Mouse (Mus musculus) neural tube, embryonic 13.5 days (tissue): ENCODE measurements around the gene D7Ertd443e. TPM values are rescaled to one million over a fixed set of nuclear protein-coding genes. Genes with fewer than 3 reads are reported as not detected.

Experiments
- ATAC-seq: fragments of 200-750 bp; cut with Nextera tagmentation; 2 replicates; pipeline ENCODE4 v1.8.0; 2017; ENCODE audit warnings: low read depth, mild to moderate bottlenecking, moderate TSS enrichment, moderate library complexity
- H3K27ac ChIP-seq: fragments of 300-500 bp; sonication (generic); replicated peaks from 2 replicates; pipeline ENCODE4 v1.5.1; 2015; ENCODE audit warnings: moderate library complexity, mild to moderate bottlenecking, inconsistent platforms
- H3K27me3 ChIP-seq: fragments of 300-500 bp; sonication (generic); 2 replicates; pipeline ENCODE4 v1.6.1; 2015; ENCODE audit warnings: mild to moderate bottlenecking, inconsistent platforms
- H3K36me3 ChIP-seq: fragments of 300-500 bp; sonication (generic); 2 replicates; pipeline ENCODE4 v1.6.1; 2015; ENCODE audit warnings: mild to moderate bottlenecking, inconsistent platforms
- H3K4me1 ChIP-seq: fragments of 300-500 bp; sonication (generic); replicated peaks from 2 replicates; pipeline ENCODE4 v1.6.1; 2015; ENCODE audit warnings: inconsistent platforms
- H3K4me2 ChIP-seq: fragments of 300-500 bp; sonication (generic); 2 replicates; pipeline ENCODE4 v1.6.1; 2015; ENCODE audit warnings: inconsistent platforms, mild to moderate bottlenecking, moderate library complexity
- H3K4me3 ChIP-seq: fragments of 300-500 bp; sonication (generic); 2 replicates; pipeline ENCODE4 v1.5.1; 2015; ENCODE audit warnings: mild to moderate bottlenecking, inconsistent platforms
- H3K9ac ChIP-seq: fragments of 300-500 bp; sonication (generic); 2 replicates; pipeline ENCODE4 v1.6.1; 2015; ENCODE audit warnings: moderate library complexity, mild to moderate bottlenecking, inconsistent platforms
- H3K9me3 ChIP-seq: fragments of 300-500 bp; sonication (generic); 2 replicates; pipeline ENCODE4 v1.6.1; 2016; ENCODE audit warnings: inconsistent platforms
- WGBS: fragments of 180-500 bp; shearing (Covaris S2); methylation state at CpG from one replicate; pipeline ENCODE4 v1.1.7; 2015; 5-methylcytosine and 5-hydroxymethylcytosine counted together
- polyA plus RNA-seq: library from polyadenylated mRNA; unstranded; fragments of >200 nt; fragmentation: Nextera tagmentation; extraction: Ambion mirVana; gene quantifications from 2 replicates; pipeline ENCODE4 v1.2.1, GENCODE M21; 2015

D7Ertd443e gene
- polyA plus RNA-seq, 1 experiment from 2014 or later, result 0.20 TPM

- peaks cover 13% of the 10 kb centered on the region for H3K27me3 ChIP-seq
- no peak for ATAC-seq
- no peak overlapping the region for H3K9ac ChIP-seq
- no peak overlapping the region for H3K4me3 ChIP-seq
- no peaks in the 10 kb centered on the region for H3K36me3 ChIP-seq
- 86% methylated on average over 5 of the region's 5 CpGs for WGBS
- H3K9me3 ChIP-seq, result no peaks in the 10 kb centered on the region
- no peak overlapping the region for H3K4me2 ChIP-seq
- H3K4me1 ChIP-seq, result peaks cover 3% of the 10 kb centered on the region
- H3K27ac ChIP-seq, result no peak overlapping the region
Measured at GRCm38 (mm10) chr7:134272956-134273355, 112.5 kb downstream of the D7Ertd443e start.

DNA sequence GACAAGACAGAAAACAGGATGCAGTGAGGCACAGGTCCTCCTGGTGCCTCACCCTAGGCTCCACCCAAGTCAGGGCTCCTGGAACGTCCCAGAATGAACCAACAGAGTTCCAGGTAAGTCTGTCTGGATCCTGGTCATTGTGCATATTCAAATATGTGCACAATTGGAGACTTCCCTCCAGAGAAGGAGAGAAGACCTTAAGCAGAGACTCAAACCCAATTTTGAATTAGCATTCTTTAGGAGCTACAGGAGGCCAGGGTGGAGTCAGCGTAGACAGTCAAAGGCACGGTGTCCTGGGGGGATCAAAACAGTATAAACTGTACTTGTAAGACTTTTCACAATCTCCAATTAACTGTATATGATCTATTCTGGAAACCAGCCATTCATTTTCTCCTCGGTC is 113.0 kb downstream of the D7Ertd443e start:
- peaks cover 3% of the 10 kb centered on the region for H3K4me1 ChIP-seq
- H3K36me3 ChIP-seq, result no peaks in the 10 kb centered on the region
- no peak overlapping the region for H3K4me2 ChIP-seq
- 83% methylated on average over 4 of the region's 4 CpGs for WGBS
- no peak overlapping the region for H3K9ac ChIP-seq
- H3K4me3 ChIP-seq, result no peak overlapping the region
- no peak overlapping the region for H3K27ac ChIP-seq
- no peak for ATAC-seq
- H3K27me3 ChIP-seq, result peaks cover 19% of the 10 kb centered on the region
- H3K9me3 ChIP-seq, result no peaks in the 10 kb centered on the region

DNA sequence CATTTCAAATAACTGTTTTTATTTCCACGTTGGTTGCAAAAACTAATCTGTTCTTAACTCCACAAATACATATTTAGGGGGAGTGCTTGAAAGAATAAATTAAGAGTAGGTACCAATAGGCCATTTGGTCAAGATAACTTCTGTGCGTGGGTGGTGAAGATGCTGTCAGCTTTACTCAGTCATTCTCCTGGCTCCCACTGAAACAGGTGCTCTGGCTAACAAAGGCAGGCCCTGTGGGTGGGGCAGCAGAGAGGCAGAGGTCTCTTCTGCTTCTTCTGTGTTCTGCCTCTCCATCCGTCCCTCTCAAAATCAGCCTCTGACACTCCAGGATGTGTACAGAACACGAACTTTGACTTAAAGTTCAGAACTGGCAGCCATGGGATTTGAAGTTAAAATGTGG is 119.7 kb downstream of the D7Ertd443e start:
- WGBS, result 83% methylated on average over 4 of the region's 4 CpGs
- H3K9ac ChIP-seq, result no peak overlapping the region
- no peak overlapping the region for H3K4me3 ChIP-seq
- no peaks in the 10 kb centered on the region for H3K9me3 ChIP-seq
- no peak overlapping the region for H3K4me2 ChIP-seq
- peaks cover 11% of the 10 kb centered on the region for H3K4me1 ChIP-seq
- no peaks in the 10 kb centered on the region for H3K36me3 ChIP-seq
- H3K27me3 ChIP-seq, result peaks cover 27% of the 10 kb centered on the region
- no peak for ATAC-seq
- no peak overlapping the region for H3K27ac ChIP-seq

GRCm38 (mm10) chr7:134263146-134263906 is 122.1 kb downstream of the D7Ertd443e start:
- WGBS, result 39% methylated on average over 4 of the region's 4 CpGs
- 0 out of 2 replicates have a peak, but pooled peaks have one; percentile 47 for ATAC-seq
- no peak overlapping the region for H3K27ac ChIP-seq

GRCm38 (mm10) chr7:134261003-134261701 is 124.3 kb downstream of the D7Ertd443e start:
- no peak overlapping the region for H3K9ac ChIP-seq
- H3K4me1 ChIP-seq, result 0 out of 2 replicates have a peak, but pooled peaks cover 8% of the 10 kb centered on the region
- H3K36me3 ChIP-seq, result no peaks in the 10 kb centered on the region
- H3K4me2 ChIP-seq, result no peak overlapping the region
- H3K4me3 ChIP-seq, result no peak overlapping the region
- H3K27me3 ChIP-seq, result peaks cover 4% of the 10 kb centered on the region; the same call in 1 of the 2 replicates
- no peak overlapping the region for H3K27ac ChIP-seq
- 61% methylated on average over 4 of the region's 4 CpGs for WGBS
- no peak for ATAC-seq
- H3K9me3 ChIP-seq, result no peaks in the 10 kb centered on the region

More at GRCm38 (mm10) chr7:134263146-134263906, 122.1 kb downstream of the D7Ertd443e start:
- Histone ChIP-seq H3K27me3 (peaks cover 21% of the 10 kb centered on the region), H3K4me2 (no peak overlapping the region), H3K4me3 (no peak overlapping the region), H3K4me1 (0 out of 2 replicates have a peak, but pooled peaks cover 8% of the 10 kb centered on the region), H3K9ac (no peak overlapping the region), H3K9me3 (no peaks in the 10 kb centered on the region), H3K36me3 (no peaks in the 10 kb centered on the region)

DNA sequence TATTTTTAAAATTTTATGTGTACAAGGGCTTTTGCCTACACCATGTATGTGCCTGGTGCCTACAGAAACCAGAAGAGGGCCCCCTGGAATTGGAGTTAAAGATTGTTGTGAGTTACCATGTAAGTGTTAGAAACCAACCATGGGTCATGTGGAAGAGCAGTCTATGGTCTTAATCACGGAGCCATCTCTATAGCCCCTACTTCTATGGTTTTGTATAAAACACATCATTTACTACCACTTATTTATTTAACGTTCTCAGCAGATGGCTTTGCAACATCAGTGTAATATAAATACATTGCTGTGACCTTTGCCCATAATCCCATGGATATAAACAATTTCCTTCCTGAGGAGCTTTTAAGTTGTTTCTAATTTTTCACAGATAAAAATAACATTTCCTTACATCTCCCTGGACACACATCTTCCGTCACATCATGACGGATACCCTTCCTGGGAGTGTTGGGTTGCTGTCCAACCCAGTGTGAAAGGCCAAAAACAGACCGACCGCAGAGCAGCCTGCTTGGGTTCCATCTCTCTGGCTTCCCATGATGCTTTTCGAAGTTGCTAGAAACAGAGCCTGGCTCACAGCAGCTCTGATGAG is 135.1 kb downstream of the D7Ertd443e start:
- ATAC-seq, result no peak
- 86% methylated on average over 7 of the region's 7 CpGs for WGBS
- H3K27me3 ChIP-seq, result no peaks in the 10 kb centered on the region
- H3K36me3 ChIP-seq, result no peaks in the 10 kb centered on the region
- no peak overlapping the region for H3K9ac ChIP-seq
- no peak overlapping the region for H3K27ac ChIP-seq
- H3K9me3 ChIP-seq, result no peaks in the 10 kb centered on the region
- H3K4me2 ChIP-seq, result no peak overlapping the region
- H3K4me1 ChIP-seq, result no peaks in the 10 kb centered on the region
- H3K4me3 ChIP-seq, result no peak overlapping the region

- Histone ChIP-seq H3K36me3 (no peaks in the 10 kb centered on the region), H3K27me3 (no peaks in the 10 kb centered on the region), H3K27ac (no peak overlapping the region), H3K9me3 (no peaks in the 10 kb centered on the region), H3K9ac (no peak overlapping the region), H3K4me1 (no peaks in the 10 kb centered on the region), H3K4me2 (no peak overlapping the region), H3K4me3 (no peak overlapping the region)
- ATAC-seq, result no peak
- 95% methylated on average over 2 of the region's 2 CpGs for WGBS
Measured at GRCm38 (mm10) chr7:134248041-134248440, 137.4 kb downstream of the D7Ertd443e start.

GRCm38 (mm10) chr7:134246624-134247023 is 138.8 kb downstream of the D7Ertd443e start:
- no peak overlapping the region for H3K27ac ChIP-seq
- H3K4me3 ChIP-seq, result no peak overlapping the region
- no peak for ATAC-seq
- H3K27me3 ChIP-seq, result no peaks in the 10 kb centered on the region
- H3K36me3 ChIP-seq, result no peaks in the 10 kb centered on the region
- H3K4me1 ChIP-seq, result no peaks in the 10 kb centered on the region
- no peak overlapping the region for H3K9ac ChIP-seq
- no peak overlapping the region for H3K4me2 ChIP-seq
- 29% methylated on average over 5 of the region's 5 CpGs for WGBS
- H3K9me3 ChIP-seq, result no peaks in the 10 kb centered on the region

DNA sequence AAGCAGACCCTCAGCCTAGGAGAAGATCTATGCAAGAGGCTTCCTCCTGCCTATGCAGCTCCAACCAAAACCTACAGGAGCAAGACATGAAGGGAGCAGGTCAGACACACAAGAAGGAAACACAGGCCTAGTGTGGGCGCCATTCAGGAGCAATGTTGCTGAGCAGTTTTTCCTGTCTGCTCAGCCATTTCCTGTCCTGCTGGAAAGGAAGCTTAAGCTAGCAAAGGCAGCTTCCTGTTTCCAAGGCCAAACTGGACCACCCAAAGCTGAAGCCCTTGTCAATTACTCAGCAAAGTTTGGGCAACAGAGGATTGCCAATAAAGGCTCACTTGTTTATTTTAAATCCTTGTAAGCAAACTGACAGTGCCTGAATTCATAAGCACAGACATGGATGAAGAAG is 142.7 kb downstream of the D7Ertd443e start:
- Histone ChIP-seq H3K27ac (no peak overlapping the region), H3K36me3 (no peaks in the 10 kb centered on the region), H3K9ac (no peak overlapping the region), H3K4me2 (no peak overlapping the region), H3K27me3 (no peaks in the 10 kb centered on the region), H3K9me3 (no peaks in the 10 kb centered on the region), H3K4me1 (no peaks in the 10 kb centered on the region), H3K4me3 (no peak overlapping the region)
- no peak for ATAC-seq
- WGBS, result 89% methylated on average over 1 of the region's 1 CpGs

DNA sequence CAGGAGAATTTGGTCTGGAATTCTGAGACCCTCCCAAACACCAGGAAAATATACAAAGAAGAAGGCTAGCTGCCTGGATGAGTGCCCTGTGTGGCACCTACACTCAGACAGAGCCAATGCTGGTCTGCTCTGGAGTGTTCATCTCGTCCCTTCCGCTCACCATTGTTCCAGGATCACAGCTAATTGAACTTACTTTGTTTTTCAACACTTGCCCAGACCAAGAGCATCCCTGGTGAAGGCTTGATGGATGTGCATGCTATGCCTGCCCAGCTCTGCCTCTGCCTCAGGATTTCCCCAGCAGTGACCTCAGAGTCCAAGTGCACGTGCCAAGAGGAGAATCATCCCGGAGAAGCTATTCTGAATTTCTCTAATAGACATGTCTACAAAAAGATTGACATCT is 144.2 kb downstream of the D7Ertd443e start:
- no peak for ATAC-seq
- Histone ChIP-seq H3K9ac (no peak overlapping the region), H3K4me2 (no peak overlapping the region), H3K4me3 (no peak overlapping the region), H3K27me3 (no peaks in the 10 kb centered on the region), H3K4me1 (no peaks in the 10 kb centered on the region), H3K9me3 (no peaks in the 10 kb centered on the region), H3K27ac (no peak overlapping the region), H3K36me3 (no peaks in the 10 kb centered on the region)
- 81% methylated on average over 4 of the region's 4 CpGs for WGBS

GRCm38 (mm10) chr7:134240579-134240978 is 144.9 kb downstream of the D7Ertd443e start:
- H3K36me3 ChIP-seq, result no peaks in the 10 kb centered on the region
- no peak overlapping the region for H3K27ac ChIP-seq
- H3K9ac ChIP-seq, result no peak overlapping the region
- no peak overlapping the region for H3K4me2 ChIP-seq
- no peaks in the 10 kb centered on the region for H3K4me1 ChIP-seq
- 94% methylated on average over 1 of the region's 1 CpGs for WGBS
- ATAC-seq, result no peak
- no peak overlapping the region for H3K4me3 ChIP-seq
- H3K27me3 ChIP-seq, result no peaks in the 10 kb centered on the region
- no peaks in the 10 kb centered on the region for H3K9me3 ChIP-seq

GRCm38 (mm10) chr7:134238863-134239262 is 146.6 kb downstream of the D7Ertd443e start:
- H3K36me3 ChIP-seq, result no peaks in the 10 kb centered on the region
- H3K4me3 ChIP-seq, result no peak overlapping the region
- no peak overlapping the region for H3K4me2 ChIP-seq
- no peak for ATAC-seq
- no peak overlapping the region for H3K9ac ChIP-seq
- no peak overlapping the region for H3K27ac ChIP-seq
- no peaks in the 10 kb centered on the region for H3K9me3 ChIP-seq
- 93% methylated on average over 3 of the region's 3 CpGs for WGBS
- H3K4me1 ChIP-seq, result no peaks in the 10 kb centered on the region
- no peaks in the 10 kb centered on the region for H3K27me3 ChIP-seq
